Mouse (Mus musculus): ENCODE data around the gene Asb11. TPM values are rescaled to one million over a fixed set of nuclear protein-coding genes. Genes with fewer than 3 reads are reported as not detected.

Gene Asb11
- polyA plus RNA-seq, 1 experiment: 3.0 TPM

GRCm38 (mm10) chrX:164419471-164419939 lies 17.3 kb upstream of the Asb11 start, which contains the start of gene Piga:
TSS of gene Piga (plus strand) at chrX:164419787.
- WGBS: 21% methylated on average over 40 of the region's 40 CpGs
- peak; percentile 78 for DNase-seq
- no peak for TF ChIP-seq CTCF (IDR thresholded peaks at IDR 0.05; ENCODE audit: insufficient read depth, low read length)
- peak; percentile 79; the same call in 1 of the 2 replicates for TF ChIP-seq POLR2A (IDR thresholded peaks at IDR 0.05; ENCODE audit: borderline replicate concordance, extremely low read depth, low read depth, low read length)

GRCm38 (mm10) chrX:164419955-164420354 lies 16.8 kb upstream of the Asb11 start:
- whole genome bisulfite sequencing: 26% methylated on average over 13 of the region's 13 CpGs
- DNase-seq: no peak
- Histone ChIP-seq H3K4me3 (replicated peaks; ENCODE audit: extremely low read depth, low read depth, low read length) (peak overlapping the region; percentile 98), H3K4me1 (ENCODE audit: control insufficient read depth, insufficient read depth, low read length) (no peaks in the 10 kb centered on the region)
- TF ChIP-seq POLR2A (IDR thresholded peaks at IDR 0.05; ENCODE audit: borderline replicate concordance, extremely low read depth, low read depth, low read length) (no peak), CTCF (IDR thresholded peaks at IDR 0.05; ENCODE audit: insufficient read depth, low read length) (no peak)

More at GRCm38 (mm10) chrX:164419471-164419939, 17.3 kb upstream of the Asb11 start, which contains the start of gene Piga:
- Histone ChIP-seq H3K4me1 (ENCODE audit: control insufficient read depth, insufficient read depth, low read length) (no peaks in the 10 kb centered on the region), H3K4me3 (replicated peaks; ENCODE audit: extremely low read depth, low read depth, low read length) (peak within 1 kb of the TSS; percentile 98)

DNA sequence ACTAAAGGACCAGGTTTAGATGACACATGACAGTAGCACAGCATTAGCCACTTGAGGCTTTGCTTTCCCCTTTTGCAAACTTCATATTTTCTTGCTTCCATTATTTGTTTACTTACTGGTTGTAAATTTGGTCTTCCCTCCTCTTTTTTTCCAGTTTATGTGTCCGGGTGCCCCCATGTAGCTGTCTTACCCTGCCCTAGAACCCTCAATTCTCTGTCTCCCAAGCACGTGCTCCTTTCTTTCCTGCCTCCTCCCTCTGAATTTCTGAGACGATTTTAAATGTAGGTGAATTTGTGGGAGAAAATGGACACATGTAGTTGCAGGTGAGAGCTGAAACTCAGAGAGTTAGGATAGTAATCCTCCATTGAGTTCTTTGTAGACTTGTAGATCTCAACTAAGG lies 16.3 kb upstream of the Asb11 start:
- no peak for DNase-seq
- 42% methylated on average over 3 of the region's 3 CpGs for WGBS
- Histone ChIP-seq H3K4me1 (ENCODE audit: control insufficient read depth, insufficient read depth, low read length) (no peaks in the 10 kb centered on the region), H3K4me3 (replicated peaks; ENCODE audit: extremely low read depth, low read depth, low read length) (no peak overlapping the region)
- TF ChIP-seq POLR2A (IDR thresholded peaks at IDR 0.05; ENCODE audit: borderline replicate concordance, extremely low read depth, low read depth, low read length): no peak
- no peak for TF ChIP-seq CTCF (IDR thresholded peaks at IDR 0.05; ENCODE audit: insufficient read depth, low read length)

- H3K4me1 ChIP-seq (ENCODE audit: control insufficient read depth, insufficient read depth, low read length): no peaks in the 10 kb centered on the region
- 78% methylated on average over 1 of the region's 1 CpGs for WGBS
Measured at GRCm38 (mm10) chrX:164424821-164425220, 12.0 kb upstream of the Asb11 start.

DNA sequence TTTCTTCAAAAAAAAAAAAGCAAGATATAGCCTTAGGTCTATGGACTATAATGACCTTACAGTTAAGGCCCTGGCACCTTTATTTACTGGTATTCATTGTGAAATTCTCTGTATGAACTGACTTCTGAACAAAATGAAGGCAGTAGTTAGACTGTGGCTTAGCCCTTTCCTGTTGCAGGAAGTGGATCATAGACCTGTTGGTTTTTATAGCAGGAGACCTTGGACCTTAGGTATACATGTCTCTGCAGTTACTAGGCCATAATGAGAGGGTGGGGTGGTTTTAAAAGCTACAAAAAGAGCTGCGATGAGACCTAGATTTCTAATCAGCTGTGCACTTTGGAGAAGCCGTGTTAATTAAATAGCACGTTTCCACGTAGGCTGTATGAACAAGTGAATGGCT lies 9.5 kb upstream of the Asb11 start:
- DNase-seq: no peak
- 85% methylated on average over 4 of the region's 4 CpGs for WGBS
- Histone ChIP-seq H3K4me3 (replicated peaks; ENCODE audit: extremely low read depth, low read depth, low read length) (no peak overlapping the region), H3K4me1 (ENCODE audit: control insufficient read depth, insufficient read depth, low read length) (no peaks in the 10 kb centered on the region; the same call in 1 of the 2 replicates)
- TF ChIP-seq CTCF (IDR thresholded peaks at IDR 0.05; ENCODE audit: insufficient read depth, low read length) (no peak), POLR2A (IDR thresholded peaks at IDR 0.05; ENCODE audit: borderline replicate concordance, extremely low read depth, low read depth, low read length) (no peak)

More at GRCm38 (mm10) chrX:164424821-164425220, 12.0 kb upstream of the Asb11 start:
- no peak for TF ChIP-seq POLR2A (IDR thresholded peaks at IDR 0.05; ENCODE audit: borderline replicate concordance, extremely low read depth, low read depth, low read length)
- TF ChIP-seq CTCF (IDR thresholded peaks at IDR 0.05; ENCODE audit: insufficient read depth, low read length): no peak
- no peak overlapping the region for H3K4me3 ChIP-seq (replicated peaks; ENCODE audit: extremely low read depth, low read depth, low read length)
- no peak for DNase-seq

GRCm38 (mm10) chrX:164428224-164428623 lies 8.6 kb upstream of the Asb11 start:
- Histone ChIP-seq H3K4me3 (replicated peaks; ENCODE audit: extremely low read depth, low read depth, low read length) (no peak overlapping the region), H3K4me1 (ENCODE audit: control insufficient read depth, insufficient read depth, low read length) (no peaks in the 10 kb centered on the region; the same call in 1 of the 2 replicates)
- no peak for DNase-seq
- 52% methylated on average over 2 of the region's 2 CpGs for WGBS
- no peak for TF ChIP-seq POLR2A (IDR thresholded peaks at IDR 0.05; ENCODE audit: borderline replicate concordance, extremely low read depth, low read depth, low read length)
- TF ChIP-seq CTCF (IDR thresholded peaks at IDR 0.05; ENCODE audit: insufficient read depth, low read length): no peak

GRCm38 (mm10) chrX:164430621-164431020 lies 6.2 kb upstream of the Asb11 start:
- TF ChIP-seq POLR2A (IDR thresholded peaks at IDR 0.05; ENCODE audit: borderline replicate concordance, extremely low read depth, low read depth, low read length): no peak
- no peak for TF ChIP-seq CTCF (IDR thresholded peaks at IDR 0.05; ENCODE audit: insufficient read depth, low read length)
- H3K4me3 ChIP-seq (replicated peaks; ENCODE audit: extremely low read depth, low read depth, low read length): no peak overlapping the region
- DNase-seq: no peak
- H3K4me1 ChIP-seq (ENCODE audit: control insufficient read depth, insufficient read depth, low read length): no peaks in the 10 kb centered on the region; the same call in 1 of the 2 replicates
- WGBS: 72% methylated on average over 6 of the region's 6 CpGs

- H3K4me1 ChIP-seq (ENCODE audit: control insufficient read depth, insufficient read depth, low read length): no peaks in the 10 kb centered on the region; the same call in 1 of the 2 replicates
- no peak overlapping the region for H3K4me3 ChIP-seq (replicated peaks; ENCODE audit: extremely low read depth, low read depth, low read length)
- no peak for TF ChIP-seq POLR2A (IDR thresholded peaks at IDR 0.05; ENCODE audit: borderline replicate concordance, extremely low read depth, low read depth, low read length)
- TF ChIP-seq CTCF (IDR thresholded peaks at IDR 0.05; ENCODE audit: insufficient read depth, low read length): no peak
- 80% methylated on average over 2 of the region's 2 CpGs for WGBS
- DNase-seq: no peak
Measured at GRCm38 (mm10) chrX:164431133-164431532, 5.7 kb upstream of the Asb11 start.

GRCm38 (mm10) chrX:164431541-164431940 lies 5.3 kb upstream of the Asb11 start:
- WGBS: 84% methylated on average over 6 of the region's 6 CpGs
- no peak for DNase-seq
- Histone ChIP-seq H3K4me1 (ENCODE audit: control insufficient read depth, insufficient read depth, low read length) (no peaks in the 10 kb centered on the region; the same call in 1 of the 2 replicates), H3K4me3 (replicated peaks; ENCODE audit: extremely low read depth, low read depth, low read length) (no peak overlapping the region)
- TF ChIP-seq CTCF (IDR thresholded peaks at IDR 0.05; ENCODE audit: insufficient read depth, low read length) (no peak), POLR2A (IDR thresholded peaks at IDR 0.05; ENCODE audit: borderline replicate concordance, extremely low read depth, low read depth, low read length) (no peak)

- Histone ChIP-seq H3K4me3 (replicated peaks; ENCODE audit: extremely low read depth, low read depth, low read length) (no peak overlapping the region), H3K4me1 (ENCODE audit: control insufficient read depth, insufficient read depth, low read length) (no peaks in the 10 kb centered on the region; the same call in 1 of the 2 replicates)
- WGBS: 91% methylated on average over 9 of the region's 9 CpGs
- no peak for DNase-seq
- TF ChIP-seq CTCF (IDR thresholded peaks at IDR 0.05; ENCODE audit: insufficient read depth, low read length) (no peak), POLR2A (IDR thresholded peaks at IDR 0.05; ENCODE audit: borderline replicate concordance, extremely low read depth, low read depth, low read length) (no peak)
Measured at GRCm38 (mm10) chrX:164432682-164433081, 4.1 kb upstream of the Asb11 start.
